Mouse (Mus musculus): ENCODE measurements at regions not wholly inside any gene's neighbourhood (a gene's known extent, or its start where the extent isn't known, plus 50 kb on each side); places are given as distances from the start of the nearest gene placed in this dataset.
"Not testable (repeated sequence)": the region's sequence is repeated elsewhere in the genome, so short reads cannot be mapped to it uniquely, and the experiment has no call there.

- Histone ChIP-seq H3K27ac (ENCODE audit: low read length) (no peak overlapping the region), H3K36me3 (ENCODE audit: control insufficient read depth, insufficient read depth) (no peaks in the 10 kb centered on the region), H3K4me3 (ENCODE audit: low read depth, low read length) (no peak overlapping the region), H3K27me3 (ENCODE audit: control insufficient read depth, insufficient read depth, low read depth, low read length) (no peaks in the 10 kb centered on the region), H3K9ac (ENCODE audit: low read depth, low read length) (no peak overlapping the region), H3K4me2 (ENCODE audit: low read depth, low read length) (no peak overlapping the region), H3K9me3 (replicated peaks; ENCODE audit: control insufficient read depth, low read length) (no peaks in the 10 kb centered on the region), H3K4me1 (ENCODE audit: control insufficient read depth, low read depth, low read length) (no peaks in the 10 kb centered on the region)
- ATAC-seq (ENCODE audit: low read depth) = no peak
- WGBS (ENCODE audit: insufficient replicate concordance) = 66% methylated on average over 2 of the region's 2 CpGs
Measured at GRCm38 (mm10) chr1:51577701-51578100, 99.5 kb upstream of the Nabp1 start.

GRCm38 (mm10) chr1:51572314-51573078 lies 94.3 kb upstream of the Nabp1 start:
- WGBS (ENCODE audit: insufficient replicate concordance) = 62% methylated on average over 8 of the region's 8 CpGs
- no peak overlapping the region for H3K9ac ChIP-seq (ENCODE audit: low read depth, low read length)
- no peak overlapping the region for H3K4me2 ChIP-seq (ENCODE audit: low read depth, low read length)
- no peak for ATAC-seq (ENCODE audit: low read depth)
- no peaks in the 10 kb centered on the region for H3K27me3 ChIP-seq (ENCODE audit: control insufficient read depth, insufficient read depth, low read depth, low read length)
- no peak overlapping the region for H3K27ac ChIP-seq (ENCODE audit: low read length)
- H3K9me3 ChIP-seq (replicated peaks; ENCODE audit: control insufficient read depth, low read length) = no peaks in the 10 kb centered on the region; the same call in 1 of the 2 replicates
- no peaks in the 10 kb centered on the region; the same call in 1 of the 2 replicates for H3K4me1 ChIP-seq (ENCODE audit: control insufficient read depth, low read depth, low read length)
- H3K4me3 ChIP-seq (ENCODE audit: low read depth, low read length) = no peak overlapping the region
- no peaks in the 10 kb centered on the region for H3K36me3 ChIP-seq (ENCODE audit: control insufficient read depth, insufficient read depth)

DNA sequence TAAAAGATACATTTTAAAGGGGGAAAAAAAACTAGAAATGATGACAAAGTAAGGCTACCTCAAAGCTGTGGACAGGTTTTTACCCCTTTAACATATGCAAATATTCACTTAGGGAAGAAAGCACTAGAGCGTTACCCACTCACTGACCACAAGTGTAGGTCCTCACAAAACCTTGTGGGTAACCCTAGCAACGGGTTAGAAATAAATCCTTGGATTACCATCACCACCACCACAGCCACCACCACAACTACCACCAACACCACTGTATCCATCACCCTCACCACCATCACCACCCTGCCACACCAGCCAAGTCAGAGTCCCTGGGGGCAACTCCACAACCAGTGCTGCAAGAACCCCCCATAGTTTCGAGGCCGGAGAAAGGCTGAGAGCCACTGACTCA lies 91.4 kb upstream of the Nabp1 start:
- Histone ChIP-seq H3K27ac (ENCODE audit: low read length) (no peak overlapping the region), H3K4me3 (ENCODE audit: low read depth, low read length) (no peak overlapping the region), H3K9me3 (replicated peaks; ENCODE audit: control insufficient read depth, low read length) (no peaks in the 10 kb centered on the region; the same call in 1 of the 2 replicates), H3K36me3 (ENCODE audit: control insufficient read depth, insufficient read depth) (no peaks in the 10 kb centered on the region), H3K4me1 (ENCODE audit: control insufficient read depth, low read depth, low read length) (peaks cover 9% of the 10 kb centered on the region), H3K27me3 (ENCODE audit: control insufficient read depth, insufficient read depth, low read depth, low read length) (no peaks in the 10 kb centered on the region), H3K4me2 (ENCODE audit: low read depth, low read length) (no peak overlapping the region), H3K9ac (ENCODE audit: low read depth, low read length) (no peak overlapping the region)
- WGBS (ENCODE audit: insufficient replicate concordance) = 79% methylated on average over 4 of the region's 4 CpGs
- no peak for ATAC-seq (ENCODE audit: low read depth)

DNA sequence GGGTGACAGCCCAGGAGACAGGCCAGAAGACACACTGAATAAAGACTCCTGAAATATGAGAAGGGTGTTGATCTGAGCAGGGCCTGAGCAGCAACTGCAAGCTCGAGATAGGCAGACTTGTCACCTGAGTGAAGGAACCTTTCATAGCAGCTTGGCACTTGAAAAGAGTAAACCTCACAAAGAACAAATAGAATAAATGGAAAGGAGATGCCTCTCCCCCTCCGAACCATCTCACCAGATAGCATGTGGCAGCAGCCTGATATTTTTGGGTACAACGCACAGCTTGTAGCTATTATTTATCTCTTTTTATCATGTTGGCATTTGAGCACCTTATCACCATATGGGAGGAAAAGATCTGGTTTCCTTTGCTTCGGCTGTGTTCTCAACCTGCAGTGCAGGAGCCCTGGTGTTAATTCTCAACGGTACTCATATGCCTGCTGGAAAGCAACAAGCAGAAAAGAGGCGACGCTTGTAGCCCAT lies 88.0 kb upstream of the Nabp1 start:
- H3K36me3 ChIP-seq (ENCODE audit: control insufficient read depth, insufficient read depth) = no peaks in the 10 kb centered on the region
- peak overlapping the region; percentile 9 for H3K27ac ChIP-seq (ENCODE audit: low read length)
- H3K9ac ChIP-seq (ENCODE audit: low read depth, low read length) = no peak overlapping the region
- H3K4me1 ChIP-seq (ENCODE audit: control insufficient read depth, low read depth, low read length) = peaks cover 14% of the 10 kb centered on the region
- no peaks in the 10 kb centered on the region; the same call in 1 of the 2 replicates for H3K9me3 ChIP-seq (replicated peaks; ENCODE audit: control insufficient read depth, low read length)
- peak overlapping the region; percentile 33 for H3K4me2 ChIP-seq (ENCODE audit: low read depth, low read length)
- no peaks in the 10 kb centered on the region for H3K27me3 ChIP-seq (ENCODE audit: control insufficient read depth, insufficient read depth, low read depth, low read length)
- no peak overlapping the region for H3K4me3 ChIP-seq (ENCODE audit: low read depth, low read length)
- WGBS (ENCODE audit: insufficient replicate concordance) = 19% methylated on average over 7 of the region's 7 CpGs
- ATAC-seq (ENCODE audit: low read depth) = peak; percentile 85

- H3K4me3 ChIP-seq (ENCODE audit: low read depth, low read length); H3K4me2 ChIP-seq (ENCODE audit: low read depth, low read length); H3K9ac ChIP-seq (ENCODE audit: low read depth, low read length); H3K36me3 ChIP-seq (ENCODE audit: control insufficient read depth, insufficient read depth); H3K9me3 ChIP-seq (replicated peaks; ENCODE audit: control insufficient read depth, low read length); H3K4me1 ChIP-seq (ENCODE audit: control insufficient read depth, low read depth, low read length); H3K27me3 ChIP-seq (ENCODE audit: control insufficient read depth, insufficient read depth, low read depth, low read length); H3K27ac ChIP-seq (ENCODE audit: low read length); ATAC-seq (ENCODE audit: low read depth): not testable (repeated sequence)
- WGBS (ENCODE audit: insufficient replicate concordance) = 87% methylated on average over 4 of the region's 4 CpGs
Measured at GRCm38 (mm10) chr1:51556616-51557015, 78.4 kb upstream of the Nabp1 start.

- WGBS (ENCODE audit: insufficient replicate concordance) = 24% methylated on average over 6 of the region's 6 CpGs
- ATAC-seq (ENCODE audit: low read depth) = peak; percentile 64
- Histone ChIP-seq H3K4me2 (ENCODE audit: low read depth, low read length) (no peak overlapping the region), H3K9ac (ENCODE audit: low read depth, low read length) (no peak overlapping the region), H3K27me3 (ENCODE audit: control insufficient read depth, insufficient read depth, low read depth, low read length) (no peaks in the 10 kb centered on the region), H3K4me1 (ENCODE audit: control insufficient read depth, low read depth, low read length) (peaks cover 4% of the 10 kb centered on the region), H3K9me3 (replicated peaks; ENCODE audit: control insufficient read depth, low read length) (no peaks in the 10 kb centered on the region), H3K27ac (ENCODE audit: low read length) (no peak overlapping the region), H3K4me3 (ENCODE audit: low read depth, low read length) (no peak overlapping the region), H3K36me3 (ENCODE audit: control insufficient read depth, insufficient read depth) (no peaks in the 10 kb centered on the region)
Measured at GRCm38 (mm10) chr1:51553738-51554137, 75.5 kb upstream of the Nabp1 start.

DNA sequence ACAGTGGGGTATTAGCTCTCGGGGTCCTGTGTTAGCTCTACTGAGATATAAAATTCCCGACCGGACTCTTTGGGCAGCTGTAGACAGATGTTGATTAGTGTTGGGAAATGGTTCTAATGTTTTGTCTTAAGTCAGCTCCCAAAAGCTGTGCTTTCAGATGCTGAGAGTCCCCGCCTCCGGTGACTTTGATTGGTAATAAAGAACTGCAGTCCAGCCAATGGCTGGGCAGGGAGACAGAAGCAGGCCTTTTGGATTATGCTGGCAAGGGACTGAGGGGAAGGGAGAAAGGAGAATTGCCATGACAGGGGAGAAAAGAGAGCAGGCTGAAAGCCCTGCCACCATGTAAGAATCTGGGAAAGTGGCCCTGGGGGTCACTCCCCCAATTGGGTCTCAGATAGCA lies 73.4 kb upstream of the Nabp1 start:
- Histone ChIP-seq H3K36me3 (ENCODE audit: control insufficient read depth, insufficient read depth) (no peaks in the 10 kb centered on the region), H3K4me1 (ENCODE audit: control insufficient read depth, low read depth, low read length) (peaks cover 4% of the 10 kb centered on the region), H3K27ac (ENCODE audit: low read length) (no peak overlapping the region), H3K9ac (ENCODE audit: low read depth, low read length) (no peak overlapping the region), H3K4me3 (ENCODE audit: low read depth, low read length) (no peak overlapping the region), H3K9me3 (replicated peaks; ENCODE audit: control insufficient read depth, low read length) (no peaks in the 10 kb centered on the region), H3K4me2 (ENCODE audit: low read depth, low read length) (no peak overlapping the region), H3K27me3 (ENCODE audit: control insufficient read depth, insufficient read depth, low read depth, low read length) (no peaks in the 10 kb centered on the region)
- WGBS (ENCODE audit: insufficient replicate concordance) = 74% methylated on average over 5 of the region's 5 CpGs
- ATAC-seq (ENCODE audit: low read depth) = no peak

DNA sequence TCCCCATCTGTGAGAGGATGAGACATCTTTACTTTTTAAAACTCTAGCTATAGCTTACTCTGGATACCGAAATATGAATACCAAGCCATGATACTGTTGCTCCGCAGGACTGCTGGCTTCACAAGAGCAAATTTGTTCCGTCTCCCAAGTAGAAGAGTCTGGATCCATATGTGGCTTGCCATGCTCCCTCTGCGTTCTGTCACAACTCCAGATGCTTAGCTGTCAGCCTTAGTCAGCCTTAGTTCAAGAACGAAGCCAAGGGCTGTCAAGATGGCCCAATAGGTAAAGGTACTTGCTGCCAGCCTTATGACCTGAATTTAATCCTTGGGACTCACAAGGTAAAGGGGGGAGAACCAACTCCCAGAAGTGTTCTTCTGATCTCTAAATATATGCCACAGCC lies 64.6 kb upstream of the Nabp1 start:
- Histone ChIP-seq H3K4me3 (ENCODE audit: low read depth, low read length) (no peak overlapping the region), H3K27ac (ENCODE audit: low read length) (no peak overlapping the region), H3K4me2 (ENCODE audit: low read depth, low read length) (no peak overlapping the region), H3K27me3 (ENCODE audit: control insufficient read depth, insufficient read depth, low read depth, low read length) (no peaks in the 10 kb centered on the region), H3K4me1 (ENCODE audit: control insufficient read depth, low read depth, low read length) (no peaks in the 10 kb centered on the region), H3K36me3 (ENCODE audit: control insufficient read depth, insufficient read depth) (no peaks in the 10 kb centered on the region), H3K9ac (ENCODE audit: low read depth, low read length) (no peak overlapping the region), H3K9me3 (replicated peaks; ENCODE audit: control insufficient read depth, low read length) (no peaks in the 10 kb centered on the region)
- no peak for ATAC-seq (ENCODE audit: low read depth)
- 71% methylated on average over 5 of the region's 5 CpGs for WGBS (ENCODE audit: insufficient replicate concordance)

- Histone ChIP-seq H3K27ac (ENCODE audit: low read length) (no peak overlapping the region), H3K9me3 (replicated peaks; ENCODE audit: control insufficient read depth, low read length) (no peaks in the 10 kb centered on the region), H3K9ac (ENCODE audit: low read depth, low read length) (no peak overlapping the region), H3K36me3 (ENCODE audit: control insufficient read depth, insufficient read depth) (no peaks in the 10 kb centered on the region), H3K4me3 (ENCODE audit: low read depth, low read length) (no peak overlapping the region), H3K27me3 (ENCODE audit: control insufficient read depth, insufficient read depth, low read depth, low read length) (no peaks in the 10 kb centered on the region), H3K4me1 (ENCODE audit: control insufficient read depth, low read depth, low read length) (no peaks in the 10 kb centered on the region), H3K4me2 (ENCODE audit: low read depth, low read length) (no peak overlapping the region)
- WGBS (ENCODE audit: insufficient replicate concordance) = 50% methylated on average over 4 of the region's 4 CpGs
- no peak for ATAC-seq (ENCODE audit: low read depth)
Measured at GRCm38 (mm10) chr1:51539634-51540033, 61.4 kb upstream of the Nabp1 start.

All from liver, embryonic 16.5 days (tissue).